Mouse (Mus musculus): ENCODE measurements around the gene Olfr958. TPM values are rescaled to one million over a fixed set of nuclear protein-coding genes. Genes with fewer than 3 reads are reported as not detected.
A peak's percentile ranks its signal among the peaks of the same experiment; 100 is the strongest.

The Olfr958 gene
- total RNA-seq, 2 experiments from 2014 or later: not detected

GRCm38 (mm10) chr9:39508998-39509397 lies 44.9 kb downstream of the Olfr958 start:
- peak; percentile 68 for TF ChIP-seq CTCF (IDR thresholded peaks at IDR 0.05)
- peak; percentile 20 for DNase-seq
- no peak overlapping the region for H3K27ac ChIP-seq

More at GRCm38 (mm10) chr9:39508998-39509397, 44.9 kb downstream of the Olfr958 start:
- intact Hi-C loops (cut with DNase I): loop anchor here (1.0 kb wide), 1 partner anchor 101 kb away; the partner anchor contains the start of gene Olfr148
- no peak overlapping the region for H3K4me3 ChIP-seq

Other genes with a start within 250 kb of the Olfr958 start
- not detected for gene Olfr948, start 228.0 kb downstream of the Olfr958 start, total RNA-seq (2021)
- not detected for gene Olfr951, start 166.6 kb downstream of the Olfr958 start, total RNA-seq (2021)
- gene Olfr952, start 126.9 kb downstream of the Olfr958 start, total RNA-seq (2021): not detected
- not detected for gene Olfr954, start 97.4 kb downstream of the Olfr958 start, total RNA-seq (2021)
- gene Olfr955, start 82.1 kb downstream of the Olfr958 start, total RNA-seq (2021): not detected
- gene Olfr44, start 60.1 kb downstream of the Olfr958 start, total RNA-seq (2021): not detected
- gene Olfr957, start 38.2 kb downstream of the Olfr958 start, total RNA-seq (2021): not detected
- gene Olfr959, start 21.5 kb upstream of the Olfr958 start, total RNA-seq (2021): not detected
- under 1 TPM; 0.26 to 0.67 TPM for gene AW551984, start 50.3 kb upstream of the Olfr958 start, total RNA-seq (2021)
- not detected for gene Olfr148, start 56.6 kb upstream of the Olfr958 start, total RNA-seq (2021)
- gene Olfr960, start 67.3 kb upstream of the Olfr958 start, total RNA-seq (2021): not detected
- not detected for gene Olfr961, start 91.0 kb upstream of the Olfr958 start, total RNA-seq (2021)
- not detected for gene Olfr963, start 113.2 kb upstream of the Olfr958 start, total RNA-seq (2021)
- gene Olfr149, start 153.1 kb upstream of the Olfr958 start, total RNA-seq (2021): not detected
- not detected for gene Olfr965, start 157.3 kb upstream of the Olfr958 start, total RNA-seq (2021)
- gene Olfr150, start 176.9 kb upstream of the Olfr958 start, total RNA-seq (2021): not detected
- not detected for gene Olfr967, start 192.2 kb upstream of the Olfr958 start, total RNA-seq (2021)
- gene Olfr968, start 229.2 kb upstream of the Olfr958 start, total RNA-seq (2021): not detected
- not detected for gene Olfr969, start 236.9 kb upstream of the Olfr958 start, total RNA-seq (2021)